Mouse (Mus musculus) gastrocnemius, postnatal 10 days (tissue): ENCODE measurements around the gene Hnf1b. TPM values are rescaled to one million over a fixed set of nuclear protein-coding genes. Genes with fewer than 3 reads are reported as not detected.

ENCODE experiments used
- DNase-seq: peaks from one replicate; pipeline ENCODE4 v3.0.0; 2021; ENCODE audit warnings: mixed read lengths
- total RNA-seq, 2 experiments: library from RNA; stranded (reverse); gene quantifications; 2 replicates each; pipeline ENCODE4 v1.2.3; 2021

The Hnf1b gene
- total RNA-seq, 2 experiments from 2014 or later = not detected

- no peak for DNase-seq
Observed at GRCm38 (mm10) chr11:83853221-83853792, 3.4 kb downstream of the Hnf1b start.

- no peak for DNase-seq
Observed at GRCm38 (mm10) chr11:83854091-83854490, 4.2 kb downstream of the Hnf1b start.

- DNase-seq = no peak
Observed at GRCm38 (mm10) chr11:83854707-83855106, 4.8 kb downstream of the Hnf1b start.

GRCm38 (mm10) chr11:83857256-83857655 lies 7.4 kb downstream of the Hnf1b start:
- DNase-seq = no peak

- no peak for DNase-seq
Observed at GRCm38 (mm10) chr11:83865286-83865685, 15.4 kb downstream of the Hnf1b start.

- no peak for DNase-seq
Observed at GRCm38 (mm10) chr11:83867571-83867970, 17.7 kb downstream of the Hnf1b start.

- no peak for DNase-seq
Observed at GRCm38 (mm10) chr11:83869147-83869546, 19.3 kb downstream of the Hnf1b start.

- no peak for DNase-seq
Observed at GRCm38 (mm10) chr11:83869686-83870085, 19.8 kb downstream of the Hnf1b start.

- no peak for DNase-seq
Observed at GRCm38 (mm10) chr11:83871780-83872554, 22.1 kb downstream of the Hnf1b start.

- DNase-seq = no peak
Observed at GRCm38 (mm10) chr11:83873509-83873908, 23.6 kb downstream of the Hnf1b start.

GRCm38 (mm10) chr11:83876630-83877029 lies 26.8 kb downstream of the Hnf1b start:
- DNase-seq = no peak

- DNase-seq = no peak
Observed at GRCm38 (mm10) chr11:83877765-83878164, 27.9 kb downstream of the Hnf1b start.

GRCm38 (mm10) chr11:83878417-83878952 lies 28.6 kb downstream of the Hnf1b start:
- DNase-seq = no peak

GRCm38 (mm10) chr11:83879130-83879529 lies 29.3 kb downstream of the Hnf1b start:
- no peak for DNase-seq

GRCm38 (mm10) chr11:83881438-83881837 lies 31.6 kb downstream of the Hnf1b start:
- no peak for DNase-seq

GRCm38 (mm10) chr11:83882552-83882951 lies 32.7 kb downstream of the Hnf1b start:
- no peak for DNase-seq

- no peak for DNase-seq
Observed at GRCm38 (mm10) chr11:83883074-83883473, 33.2 kb downstream of the Hnf1b start.

- DNase-seq = no peak
Observed at GRCm38 (mm10) chr11:83883812-83884211, 33.9 kb downstream of the Hnf1b start.

GRCm38 (mm10) chr11:83885175-83885574 lies 35.3 kb downstream of the Hnf1b start:
- no peak for DNase-seq

GRCm38 (mm10) chr11:83886746-83887145 lies 36.9 kb downstream of the Hnf1b start:
- DNase-seq = no peak

GRCm38 (mm10) chr11:83891366-83891765 lies 41.5 kb downstream of the Hnf1b start:
- DNase-seq = no peak

- peak; percentile 10 for DNase-seq
Observed at GRCm38 (mm10) chr11:83893325-83893724, 43.5 kb downstream of the Hnf1b start.
